Mouse (Mus musculus): ENCODE measurements around the gene Plppr5.

Gene Plppr5

DNA sequence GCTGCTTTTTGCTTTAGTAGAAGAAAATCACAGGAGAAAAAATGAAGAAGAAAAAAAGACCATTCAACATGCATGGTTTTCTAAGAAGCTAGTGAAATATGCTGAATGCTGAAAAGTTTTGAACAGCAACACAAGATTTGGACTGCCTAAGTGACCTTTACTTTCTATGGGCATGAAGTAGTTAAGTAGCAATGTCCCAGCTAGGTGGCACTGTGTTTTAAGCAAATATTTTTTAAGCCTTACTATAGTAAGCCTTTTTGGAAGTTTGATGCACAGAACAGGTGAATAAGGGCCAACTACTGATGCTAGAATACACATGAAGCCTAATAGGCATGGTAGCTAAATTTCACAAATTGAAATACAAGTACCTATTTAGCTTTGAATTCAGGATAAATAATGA is 134.2 kb downstream of the Plppr5 start:
- DNase-seq: no peak

DNA sequence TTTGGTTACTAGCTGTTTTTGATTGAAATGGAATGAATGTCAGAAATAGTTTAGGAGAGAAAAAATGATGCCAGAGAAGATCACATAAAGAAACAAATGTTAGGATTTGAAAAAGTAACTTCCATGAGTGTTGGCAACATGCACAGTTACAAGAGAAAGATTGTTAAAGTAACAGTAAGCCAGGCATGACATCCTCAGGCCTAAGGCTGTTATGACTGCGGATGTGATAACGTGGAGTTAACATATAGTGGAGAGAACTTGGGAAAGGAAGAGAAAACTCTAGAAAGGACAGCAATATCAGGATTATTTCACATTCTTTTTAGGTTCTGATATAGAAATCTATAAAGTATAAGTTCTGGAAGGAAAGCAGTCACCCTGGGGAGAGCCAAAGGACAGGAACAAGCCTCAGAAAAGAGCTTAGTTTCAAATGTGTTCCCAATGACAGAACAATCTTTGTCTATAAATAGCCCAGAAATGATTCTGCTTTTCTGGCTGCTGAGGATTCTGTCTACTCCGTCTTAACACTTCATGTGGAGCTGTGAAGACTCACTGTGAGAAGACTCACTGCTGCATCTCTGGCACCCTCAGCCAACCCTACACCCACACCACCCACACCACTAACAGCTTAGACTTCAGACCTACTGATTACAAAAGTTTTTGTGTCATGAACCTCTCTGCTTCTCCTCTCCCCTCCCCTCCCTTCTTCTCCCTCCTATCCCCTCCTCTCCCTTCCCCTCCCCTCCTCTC is 142.1 kb downstream of the Plppr5 start:
- no peak for DNase-seq

DNA sequence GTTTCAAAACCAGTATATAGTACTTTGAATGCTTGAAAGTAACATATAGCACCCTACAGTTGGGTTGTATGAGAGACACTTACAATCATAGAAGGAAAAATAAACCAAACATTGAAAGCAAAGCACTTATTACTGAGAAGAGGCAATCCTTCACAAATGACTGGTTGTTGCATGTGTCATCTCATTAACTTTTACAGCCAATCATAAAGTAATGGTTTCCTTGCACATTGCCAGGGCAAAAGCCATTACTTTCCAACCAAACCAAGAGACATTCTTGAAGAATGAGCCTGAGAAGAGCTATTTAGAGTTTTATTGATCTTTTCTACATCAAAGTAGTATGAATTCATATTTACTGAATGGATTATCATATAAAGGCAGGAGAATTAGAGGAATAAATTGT is 148.8 kb downstream of the Plppr5 start:
- DNase-seq: no peak

DNA sequence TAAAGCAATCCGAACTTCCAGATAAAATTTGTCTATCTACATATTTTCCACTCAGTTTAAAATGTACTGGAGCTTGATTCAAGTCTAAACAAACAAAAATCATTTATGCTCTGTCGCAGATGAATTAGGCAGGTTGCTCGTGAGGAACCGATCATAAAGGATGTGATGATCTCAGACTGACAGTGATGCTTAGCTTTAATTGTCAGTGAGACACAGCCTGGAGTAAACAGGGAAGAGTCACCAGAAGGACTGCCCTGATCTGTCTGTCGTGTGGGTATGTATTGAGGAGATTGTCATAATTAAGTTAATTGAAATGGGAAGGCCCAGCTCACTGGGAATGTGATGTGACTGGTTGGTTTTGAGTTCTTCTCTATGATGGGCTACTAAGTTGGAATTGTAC is 149.9 kb downstream of the Plppr5 start:
- DNase-seq: no peak

DNA sequence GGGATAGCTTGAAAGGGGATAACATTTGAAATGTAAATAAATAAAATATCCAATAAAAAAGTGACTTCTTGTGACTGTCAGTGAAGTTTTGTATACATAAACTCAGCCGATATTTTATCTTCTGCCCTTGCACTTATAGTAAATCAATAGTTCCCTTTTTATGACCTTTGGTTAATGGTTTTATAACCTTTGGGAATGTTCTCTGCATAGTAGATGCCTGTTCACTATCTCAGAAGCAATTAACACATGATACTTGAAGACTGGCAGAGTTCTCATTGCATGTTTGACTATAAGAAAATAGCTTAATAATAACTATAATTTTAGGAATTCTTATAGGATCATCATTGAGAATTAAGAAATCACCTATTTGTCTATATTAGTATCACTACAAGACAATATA is 150.9 kb downstream of the Plppr5 start:
- DNase-seq: no peak

DNA sequence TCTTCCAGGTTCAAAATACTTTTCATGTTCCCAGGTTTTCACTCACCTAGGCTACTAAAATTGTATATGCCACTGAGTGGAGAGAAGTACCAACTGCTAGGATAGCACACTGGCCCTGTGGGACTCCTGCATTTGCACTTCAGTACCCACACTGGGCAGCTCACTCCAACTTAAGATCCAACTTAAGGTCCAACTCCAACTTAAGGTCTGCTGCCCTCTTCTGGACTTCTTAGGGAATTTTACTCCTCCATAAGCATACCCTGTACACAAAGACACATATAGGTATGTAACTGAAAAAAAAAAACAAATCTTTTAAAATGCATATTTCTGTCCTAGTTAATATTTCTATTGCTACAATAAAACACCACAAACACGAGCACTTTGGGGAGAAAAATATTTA is 153.5 kb downstream of the Plppr5 start:
- no peak for DNase-seq

DNA sequence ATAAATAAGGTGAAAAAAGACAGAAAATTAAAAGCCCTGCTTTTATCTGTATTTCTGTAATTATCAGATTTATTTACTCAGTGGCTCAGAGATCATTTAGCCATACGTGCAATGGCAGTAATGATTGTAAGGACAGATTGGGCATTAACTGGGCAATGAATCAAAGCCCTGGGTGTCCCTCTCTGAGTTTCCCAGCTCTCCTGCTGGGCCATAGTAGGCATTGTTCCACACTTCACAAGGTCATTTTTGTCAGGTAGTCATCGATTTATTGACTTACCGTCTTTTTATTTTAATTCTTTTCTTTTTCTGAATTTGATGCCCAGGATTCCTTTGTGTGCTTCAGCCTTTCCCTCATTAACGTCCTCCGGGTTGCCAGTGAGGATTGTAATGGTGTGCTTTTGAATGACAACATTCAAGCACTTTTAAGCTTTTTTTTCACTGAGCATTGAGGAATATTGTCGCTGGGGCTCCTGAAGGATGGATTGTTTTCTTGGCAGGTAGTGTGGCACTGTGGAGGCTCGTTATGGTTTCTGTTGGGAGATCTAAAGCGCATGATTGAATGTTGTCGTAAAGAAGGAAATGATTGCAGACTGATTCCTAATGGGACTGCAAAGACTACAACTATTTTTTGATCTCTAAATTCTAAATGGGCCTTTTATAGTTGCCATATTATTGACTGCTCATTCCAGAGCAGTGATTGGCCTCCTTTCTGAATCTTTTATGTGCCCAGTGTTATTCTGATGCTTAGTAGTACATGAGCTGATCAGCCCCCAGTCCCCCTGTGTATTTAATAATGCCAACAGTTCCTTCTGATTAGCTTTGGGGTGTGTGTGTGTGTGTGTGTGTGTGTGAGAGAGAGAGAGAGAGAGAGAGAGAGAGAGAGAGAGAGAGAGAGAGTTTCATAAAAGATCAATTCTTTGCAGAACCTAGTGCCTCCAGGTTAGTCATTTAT is 154.8 kb downstream of the Plppr5 start:
- no peak for DNase-seq

DNA sequence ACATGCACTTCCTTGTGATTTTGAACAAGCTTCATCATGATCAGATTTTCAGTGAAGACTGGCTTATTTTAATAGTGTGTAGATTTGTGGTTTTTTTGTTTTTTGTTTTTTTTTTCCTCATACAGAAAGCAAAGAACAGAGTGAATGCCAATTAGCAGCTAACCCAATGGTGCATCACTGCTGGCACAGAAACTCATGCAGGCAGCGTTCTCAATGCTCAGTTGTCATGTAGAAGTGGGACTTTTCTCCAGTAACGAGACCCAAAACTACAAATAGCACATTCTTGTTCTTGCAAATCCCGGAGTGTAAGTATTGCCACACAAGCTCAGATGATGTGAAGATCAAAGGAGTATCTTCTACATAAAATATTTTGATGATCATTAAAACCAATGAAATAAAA is 156.9 kb downstream of the Plppr5 start:
- no peak for DNase-seq

DNA sequence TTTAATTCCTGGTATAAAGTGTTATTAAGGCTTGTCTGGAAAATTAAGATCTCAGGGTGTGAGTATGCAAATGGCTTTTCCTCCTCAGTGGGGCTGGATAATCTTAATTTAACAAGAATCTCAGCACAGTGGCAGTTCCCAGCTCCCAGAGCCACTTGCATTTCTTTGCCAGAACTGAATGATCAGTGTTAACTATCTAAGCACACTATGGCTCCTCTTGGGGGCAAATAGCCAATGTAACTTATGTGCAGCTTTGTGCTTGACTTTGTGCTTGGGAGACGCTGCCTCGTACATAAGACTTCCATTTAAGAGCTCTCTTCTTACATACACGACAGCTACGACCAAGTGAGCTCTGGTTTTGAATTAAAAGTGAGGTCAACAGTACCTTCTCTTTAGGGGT is 158.0 kb downstream of the Plppr5 start:
- DNase-seq: no peak

Measured in spleen, adult 18-20 months (tissue).